Mouse (Mus musculus): ENCODE results near the gene Duoxa1. TPM values are rescaled to one million over a fixed set of nuclear protein-coding genes. Genes with fewer than 3 reads are reported as not detected.

The Duoxa1 gene
- polyA plus RNA-seq, 1 experiment from 2014 or later = 0.21 TPM

DNA sequence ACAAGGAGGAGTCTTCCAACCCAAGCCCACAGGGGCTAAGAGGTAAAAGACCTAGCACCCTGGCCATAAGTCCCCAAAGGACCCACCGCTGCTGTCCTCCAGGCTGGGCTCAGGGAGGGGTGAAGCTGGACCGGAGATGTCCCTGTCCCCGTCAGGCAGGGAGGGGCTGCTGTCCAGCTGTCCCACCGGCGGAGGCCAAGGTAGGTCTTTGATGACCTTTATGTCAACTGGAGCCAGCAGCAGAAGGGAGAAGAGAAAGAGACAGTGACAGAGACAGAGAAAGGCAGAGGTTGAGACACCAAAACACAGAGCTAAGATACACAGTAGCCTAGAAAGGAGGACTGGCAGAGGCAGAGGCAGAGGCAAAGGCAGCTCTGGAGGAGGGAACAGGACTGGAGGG lies 41.9 kb upstream of the Duoxa1 start:
- DNase-seq (ENCODE audit: low spot score) (no peak), ATAC-seq (no peak)
- 92% methylated on average over 5 of the region's 5 CpGs for WGBS
- Histone ChIP-seq H3K4me3 (ENCODE audit: low read depth, low read length) (no peak overlapping the region), H3K27me3 (replicated peaks; ENCODE audit: insufficient read depth, low read length) (no peaks in the 10 kb centered on the region), H3K4me2 (replicated peaks; ENCODE audit: low read depth, low read length) (no peak overlapping the region), H3K36me3 (ENCODE audit: insufficient read depth, low read length) (no peaks in the 10 kb centered on the region), H3K27ac (ENCODE audit: low read length) (no peak overlapping the region), H3K9ac (replicated peaks; ENCODE audit: low read depth) (no peak overlapping the region), H3K4me1 (ENCODE audit: insufficient read depth, low read depth, low read length) (no peaks in the 10 kb centered on the region), H3K9me3 (ENCODE audit: low read length) (no peaks in the 10 kb centered on the region)
- TF ChIP-seq CTCF (IDR thresholded peaks at IDR 0.05) (no peak), EP300 (IDR thresholded peaks at IDR 0.05) (no peak)

- no peak overlapping the region for H3K27ac ChIP-seq (ENCODE audit: low read length)
- H3K4me1 ChIP-seq (ENCODE audit: insufficient read depth, low read depth, low read length) = peaks cover 1% of the 10 kb centered on the region; the same call in 1 of the 2 replicates
- no peak overlapping the region for H3K4me3 ChIP-seq (ENCODE audit: low read depth, low read length)
- no peaks in the 10 kb centered on the region for H3K9me3 ChIP-seq (ENCODE audit: low read length)
- DNase-seq (ENCODE audit: low spot score) (no peak), ATAC-seq (no peak)
- WGBS = 62% methylated on average over 12 of the region's 12 CpGs
- no peak overlapping the region for H3K4me2 ChIP-seq (replicated peaks; ENCODE audit: low read depth, low read length)
- no peaks in the 10 kb centered on the region for H3K36me3 ChIP-seq (ENCODE audit: insufficient read depth, low read length)
- H3K27me3 ChIP-seq (replicated peaks; ENCODE audit: insufficient read depth, low read length) = no peaks in the 10 kb centered on the region
- TF ChIP-seq EP300 (IDR thresholded peaks at IDR 0.05) (no peak), CTCF (IDR thresholded peaks at IDR 0.05) (no peak)
- no peak overlapping the region for H3K9ac ChIP-seq (replicated peaks; ENCODE audit: low read depth)
Observed at GRCm38 (mm10) chr2:122354191-122354929, 40.8 kb upstream of the Duoxa1 start.

- WGBS = 92% methylated on average over 8 of the region's 8 CpGs
- DNase-seq (ENCODE audit: low spot score) (no peak), ATAC-seq (no peak)
- Histone ChIP-seq H3K27ac (ENCODE audit: low read length) (no peak overlapping the region), H3K4me1 (ENCODE audit: insufficient read depth, low read depth, low read length) (peaks cover 6% of the 10 kb centered on the region; the same call in 1 of the 2 replicates), H3K9me3 (ENCODE audit: low read length) (no peaks in the 10 kb centered on the region), H3K36me3 (ENCODE audit: insufficient read depth, low read length) (no peaks in the 10 kb centered on the region), H3K27me3 (replicated peaks; ENCODE audit: insufficient read depth, low read length) (no peaks in the 10 kb centered on the region), H3K4me2 (replicated peaks; ENCODE audit: low read depth, low read length) (no peak overlapping the region), H3K4me3 (ENCODE audit: low read depth, low read length) (no peak overlapping the region), H3K9ac (replicated peaks; ENCODE audit: low read depth) (no peak overlapping the region)
- TF ChIP-seq EP300 (IDR thresholded peaks at IDR 0.05) (no peak), CTCF (IDR thresholded peaks at IDR 0.05) (no peak)
Observed at GRCm38 (mm10) chr2:122353765-122354164, 40.2 kb upstream of the Duoxa1 start.

- ATAC-seq = no peak
- no peak overlapping the region for H3K27ac ChIP-seq (ENCODE audit: low read length)
- no peaks in the 10 kb centered on the region for H3K36me3 ChIP-seq (ENCODE audit: insufficient read depth, low read length)
- WGBS = 87% methylated on average over 6 of the region's 6 CpGs
- H3K4me1 ChIP-seq (ENCODE audit: insufficient read depth, low read depth, low read length) = peaks cover 6% of the 10 kb centered on the region; the same call in 1 of the 2 replicates
- no peak for TF ChIP-seq CTCF (IDR thresholded peaks at IDR 0.05)
- no peak for TF ChIP-seq EP300 (IDR thresholded peaks at IDR 0.05)
- no peaks in the 10 kb centered on the region for H3K27me3 ChIP-seq (replicated peaks; ENCODE audit: insufficient read depth, low read length)
- no peak overlapping the region for H3K4me2 ChIP-seq (replicated peaks; ENCODE audit: low read depth, low read length)
- no peaks in the 10 kb centered on the region for H3K9me3 ChIP-seq (ENCODE audit: low read length)
- DNase-seq (ENCODE audit: low spot score) = no peak
- no peak overlapping the region for H3K9ac ChIP-seq (replicated peaks; ENCODE audit: low read depth)
- no peak overlapping the region for H3K4me3 ChIP-seq (ENCODE audit: low read depth, low read length)
Observed at GRCm38 (mm10) chr2:122352992-122353391, 39.5 kb upstream of the Duoxa1 start.

GRCm38 (mm10) chr2:122351931-122352329 lies 38.4 kb upstream of the Duoxa1 start:
- ATAC-seq (no peak), DNase-seq (ENCODE audit: low spot score) (peak; percentile 15)
- H3K27me3 ChIP-seq (replicated peaks; ENCODE audit: insufficient read depth, low read length) = no peaks in the 10 kb centered on the region
- no peak overlapping the region for H3K4me3 ChIP-seq (ENCODE audit: low read depth, low read length)
- H3K9ac ChIP-seq (replicated peaks; ENCODE audit: low read depth) = no peak overlapping the region
- WGBS = 67% methylated on average over 4 of the region's 4 CpGs
- no peak overlapping the region for H3K27ac ChIP-seq (ENCODE audit: low read length)
- H3K4me1 ChIP-seq (ENCODE audit: insufficient read depth, low read depth, low read length) = peaks cover 6% of the 10 kb centered on the region; the same call in 1 of the 2 replicates
- H3K9me3 ChIP-seq (ENCODE audit: low read length) = no peaks in the 10 kb centered on the region
- no peaks in the 10 kb centered on the region for H3K36me3 ChIP-seq (ENCODE audit: insufficient read depth, low read length)
- no peak for TF ChIP-seq EP300 (IDR thresholded peaks at IDR 0.05)
- no peak for TF ChIP-seq CTCF (IDR thresholded peaks at IDR 0.05)
- no peak overlapping the region for H3K4me2 ChIP-seq (replicated peaks; ENCODE audit: low read depth, low read length)

DNA sequence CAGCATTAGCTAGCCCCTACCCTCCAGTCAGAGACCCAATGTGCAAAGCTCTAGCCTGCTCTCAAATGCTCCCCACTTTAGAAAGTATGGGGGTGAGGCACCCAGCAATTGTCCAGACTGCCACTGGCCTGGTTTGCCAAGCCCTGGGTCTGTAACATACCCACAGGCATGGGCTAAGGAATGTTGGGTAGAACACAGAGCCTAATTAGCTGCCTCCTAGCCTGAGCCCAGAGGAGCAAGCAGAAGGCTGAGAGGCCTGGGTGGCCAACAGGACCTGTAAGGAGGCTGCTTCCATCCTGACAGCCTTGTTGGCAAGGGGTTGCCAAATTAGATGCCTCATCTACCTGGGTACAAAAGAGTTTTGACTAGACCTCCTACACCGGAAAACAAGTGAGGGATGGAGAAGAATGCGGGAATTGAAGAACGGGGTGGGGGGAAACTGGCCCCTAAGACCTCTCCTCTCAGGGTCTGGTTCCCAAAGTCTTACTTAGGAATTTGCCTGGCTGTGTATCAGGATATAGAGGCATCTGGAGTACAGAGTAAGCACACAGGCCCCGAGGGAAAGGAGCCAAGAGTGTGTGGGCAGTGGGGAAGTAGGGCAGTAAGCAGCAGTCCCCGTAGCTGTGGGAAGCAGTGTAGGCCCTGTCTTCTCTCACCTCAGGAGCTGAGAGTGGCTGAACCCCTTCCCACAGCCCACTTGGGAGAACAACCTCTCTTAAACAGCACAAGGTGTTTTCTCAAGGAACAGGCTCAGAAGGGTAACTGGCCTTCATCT lies 37.8 kb upstream of the Duoxa1 start:
- no peak overlapping the region for H3K4me2 ChIP-seq (replicated peaks; ENCODE audit: low read depth, low read length)
- H3K36me3 ChIP-seq (ENCODE audit: insufficient read depth, low read length) = no peaks in the 10 kb centered on the region
- H3K27ac ChIP-seq (ENCODE audit: low read length) = no peak overlapping the region
- H3K4me1 ChIP-seq (ENCODE audit: insufficient read depth, low read depth, low read length) = peaks cover 6% of the 10 kb centered on the region; the same call in 1 of the 2 replicates
- 68% methylated on average over 5 of the region's 5 CpGs for WGBS
- no peaks in the 10 kb centered on the region for H3K27me3 ChIP-seq (replicated peaks; ENCODE audit: insufficient read depth, low read length)
- DNase-seq (ENCODE audit: low spot score) = no peak
- TF ChIP-seq EP300 (IDR thresholded peaks at IDR 0.05) = no peak
- no peak for TF ChIP-seq CTCF (IDR thresholded peaks at IDR 0.05)
- no peak for ATAC-seq
- H3K9ac ChIP-seq (replicated peaks; ENCODE audit: low read depth) = no peak overlapping the region
- no peaks in the 10 kb centered on the region for H3K9me3 ChIP-seq (ENCODE audit: low read length)
- H3K4me3 ChIP-seq (ENCODE audit: low read depth, low read length) = no peak overlapping the region
